Comparison of ENCODE assay signal across 28 mouse cellular contexts in genomic region chr14:57772157-57772815, GRCm38 (mm10). TPM values are rescaled to one million over a fixed set of nuclear protein-coding genes. Genes with fewer than 3 reads are reported as not detected.
DNase-seq lines count a peak whose midpoint lies in the region; ATAC-seq and TF ChIP-seq lines count a peak whose summit lies in the region.
"Had no signal": no experiment of that assay in that cellular context is flagged by ENCODE, and none has a peak within 500 bp of the region (broad histone marks: within the 10 kb centered on the region; RNA-seq: fewer than 3 reads in every experiment).

No protein-coding gene starts in this region.

- H3K4me2 ChIP-seq in hindbrain, postnatal 0 days (ENCODE audit: low read depth, low read length) = no peak overlapping the region
- H3K4me2 ChIP-seq in intestine, embryonic 15.5 days (replicated peaks) = no peak overlapping the region
- H3K4me2 ChIP-seq: forebrain, embryonic 12.5 days; hindbrain, embryonic 12.5 days; kidney, embryonic 15.5 days; liver, embryonic 12.5 days; lung, embryonic 15.5 days; midbrain, embryonic 13.5 days had no signal

- H3K9ac ChIP-seq in hindbrain, postnatal 0 days (replicated peaks; ENCODE audit: low read length) = no peak overlapping the region
- H3K9ac ChIP-seq in intestine, embryonic 15.5 days = no peak overlapping the region
- H3K9ac ChIP-seq: forebrain, embryonic 12.5 days; hindbrain, embryonic 12.5 days; kidney, embryonic 15.5 days; liver, embryonic 12.5 days; lung, embryonic 15.5 days; midbrain, embryonic 13.5 days had no signal

- TF ChIP-seq CTCF in hindbrain, postnatal 0 days (IDR thresholded peaks at IDR 0.05; ENCODE audit: low read depth) = no peak

- no peaks in the 10 kb centered on the region for H3K4me1 ChIP-seq in hindbrain, postnatal 0 days (ENCODE audit: insufficient read depth, low read length)
- no peaks in the 10 kb centered on the region for H3K4me1 ChIP-seq in intestine, embryonic 15.5 days (replicated peaks)
- H3K4me1 ChIP-seq: forebrain, embryonic 12.5 days; hindbrain, embryonic 12.5 days; kidney, embryonic 15.5 days; liver, embryonic 12.5 days; lung, embryonic 15.5 days; midbrain, embryonic 13.5 days had no signal

- H3K27ac ChIP-seq in hindbrain, postnatal 0 days = no peak overlapping the region
- no peak overlapping the region for H3K27ac ChIP-seq in intestine, embryonic 15.5 days
- H3K27ac ChIP-seq: forebrain, embryonic 12.5 days; hindbrain, embryonic 12.5 days; kidney, embryonic 15.5 days; liver, embryonic 12.5 days; lung, embryonic 15.5 days; midbrain, embryonic 13.5 days had no signal

- no peak overlapping the region for H3K4me3 ChIP-seq in hindbrain, postnatal 0 days (ENCODE audit: low read length)
- H3K4me3 ChIP-seq in intestine, embryonic 15.5 days (replicated peaks) = no peak overlapping the region
- H3K4me3 ChIP-seq: forebrain, embryonic 12.5 days; hindbrain, embryonic 12.5 days; kidney, embryonic 15.5 days; liver, embryonic 12.5 days; lung, embryonic 15.5 days; midbrain, embryonic 13.5 days; myocyte had no signal

- no peaks in the 10 kb centered on the region for H3K27me3 ChIP-seq in hindbrain, postnatal 0 days (ENCODE audit: insufficient read depth, low read length)
- no peaks in the 10 kb centered on the region for H3K27me3 ChIP-seq in intestine, embryonic 15.5 days (replicated peaks)
- H3K27me3 ChIP-seq: forebrain, embryonic 12.5 days; hindbrain, embryonic 12.5 days; kidney, embryonic 15.5 days; liver, embryonic 12.5 days; lung, embryonic 15.5 days; midbrain, embryonic 13.5 days had no signal

- no peaks in the 10 kb centered on the region for H3K9me3 ChIP-seq in hindbrain, postnatal 0 days (ENCODE audit: low read length)
- no peaks in the 10 kb centered on the region for H3K9me3 ChIP-seq in intestine, embryonic 15.5 days
- H3K9me3 ChIP-seq: G1E; hindbrain, embryonic 12.5 days; kidney, embryonic 15.5 days; liver, embryonic 12.5 days; lung, embryonic 15.5 days; midbrain, embryonic 13.5 days had no signal

- peak; percentile 75 for ATAC-seq in CD4-positive, CD25-positive, alpha-beta regulatory T cell, adult 4 months
- peak; percentile 89 for ATAC-seq in common myeloid progenitor, adult 5-6 weeks (replicated peaks; ENCODE audit: low read depth, poor library complexity, severe bottlenecking)
- ATAC-seq in monocyte, adult 5-6 weeks (replicated peaks; ENCODE audit: insufficient number of reproducible peaks, low FRiP score, low TSS enrichment, poor library complexity, severe bottlenecking) = peak; percentile 87
- no peak for ATAC-seq in hindbrain, postnatal 0 days
- no peak for ATAC-seq in intestine, embryonic 15.5 days
- ATAC-seq: intestine, embryonic 16.5 days; liver, embryonic 12.5 days; midbrain, embryonic 13.5 days had no signal

- 86% methylated on average over 6 of the region's 6 CpGs for WGBS in hindbrain, postnatal 0 days
- WGBS in intestine, embryonic 15.5 days = 76% methylated on average over 6 of the region's 6 CpGs

- DNase-seq in 416B (ENCODE audit: low read depth) = peak; percentile 62
- no peak for DNase-seq in lung, postnatal 25 days (ENCODE audit: low spot score)
- no peak for DNase-seq in hindbrain, postnatal 0 days (ENCODE audit: low spot score)
- DNase-seq in adrenal gland, postnatal 36 days = no peak
- DNase-seq: cerebellum, adult 9-10 months; gastrocnemius, postnatal 25 days; kidney, postnatal 4 days; retina, postnatal 1 day; thymus, postnatal 36 days had no signal

- H3K36me3 ChIP-seq in hindbrain, postnatal 0 days (ENCODE audit: insufficient read depth, low read length) = no peaks in the 10 kb centered on the region
- no peaks in the 10 kb centered on the region for H3K36me3 ChIP-seq in intestine, embryonic 15.5 days
- H3K36me3 ChIP-seq: forebrain, embryonic 12.5 days; G1E; hindbrain, embryonic 12.5 days; kidney, embryonic 15.5 days; liver, embryonic 12.5 days; lung, embryonic 15.5 days; midbrain, embryonic 13.5 days had no signal

RNA-seq across cellular contexts. Expression of gene Lats2, which starts 14.1 kb away (rescaled TPM):
- polyA plus RNA-seq in CD4-positive, CD25-positive, alpha-beta regulatory T cell, adult 4 months (2017; shearing (Covaris generic)) = 10 to 100 TPM; 25.6 to 25.8 TPM
- total RNA-seq in common myeloid progenitor, adult 5-6 weeks (2017) = 7.8 and 9.0 TPM in 2 replicates
- total RNA-seq in monocyte, adult 5-6 weeks (2017) = 68.5 to 76.5 TPM (median 75.4 TPM) in 3 replicates
- 6.4 and 14.1 TPM in 2 replicates for total RNA-seq in hindbrain, postnatal 0 days (2014; rRNA removed)
- 5.8 and 6.2 TPM in 2 replicates for polyA plus RNA-seq in hindbrain, postnatal 0 days (2015; fragmentation: Nextera tagmentation; extraction: Ambion mirVana)
- 16.2 and 16.9 TPM in 2 replicates for polyA plus RNA-seq in intestine, embryonic 15.5 days (2015; fragmentation: Nextera tagmentation; extraction: Ambion mirVana)
- 10 to 100 TPM; 51.6 to 59.1 TPM for total RNA-seq in adrenal gland, postnatal 36 days (2021)

RNA-seq across cellular contexts. Expression of gene Sap18, which starts 25.7 kb away (rescaled TPM):
- 100 to 1,000 TPM; 177 to 178 TPM for polyA plus RNA-seq in CD4-positive, CD25-positive, alpha-beta regulatory T cell, adult 4 months (2017; shearing (Covaris generic))
- 15.5 and 22.7 TPM in 2 replicates for total RNA-seq in common myeloid progenitor, adult 5-6 weeks (2017)
- total RNA-seq in monocyte, adult 5-6 weeks (2017) = 24.4 to 33.4 TPM (median 31.7 TPM) in 3 replicates
- total RNA-seq in hindbrain, postnatal 0 days (2014; rRNA removed) = 12.7 and 40.4 TPM in 2 replicates
- 32.5 and 36.4 TPM in 2 replicates for polyA plus RNA-seq in hindbrain, postnatal 0 days (2015; fragmentation: Nextera tagmentation; extraction: Ambion mirVana)
- polyA plus RNA-seq in intestine, embryonic 15.5 days (2015; fragmentation: Nextera tagmentation; extraction: Ambion mirVana) = 18.2 and 22.3 TPM in 2 replicates
- 10 to 100 TPM; 59.7 to 68.0 TPM for total RNA-seq in adrenal gland, postnatal 36 days (2021)

RNA-seq across cellular contexts. Expression of gene Gm49361, which starts 26.4 kb away (rescaled TPM):
- polyA plus RNA-seq in CD4-positive, CD25-positive, alpha-beta regulatory T cell, adult 4 months (2017; shearing (Covaris generic)) = not detected
- not detected in 2 replicates for total RNA-seq in common myeloid progenitor, adult 5-6 weeks (2017)
- total RNA-seq in monocyte, adult 5-6 weeks (2017) = 0.58 TPM in 1 of 3 replicates, not detected in the others
- 0.16 and 6.4 TPM in 2 replicates for total RNA-seq in hindbrain, postnatal 0 days (2014; rRNA removed)
- not detected in 2 replicates for polyA plus RNA-seq in hindbrain, postnatal 0 days (2015; fragmentation: Nextera tagmentation; extraction: Ambion mirVana)
- polyA plus RNA-seq in intestine, embryonic 15.5 days (2015; fragmentation: Nextera tagmentation; extraction: Ambion mirVana) = 0.05 TPM in 1 of 2 replicates, not detected in the other
- total RNA-seq in adrenal gland, postnatal 36 days (2021) = 1 to 10 TPM; 1.9 to 2.2 TPM
- total RNA-seq: G1E; layer of hippocampus, postnatal 10 days had no signal
- polyA plus RNA-seq: C2C12; cortical plate, adult 2 months; embryonic facial prominence, embryonic 11.5 days; forebrain, embryonic 12.5 days; G1E; heart, postnatal 0 days; hindbrain, embryonic 12.5 days; intestine, embryonic 16.5 days; kidney, embryonic 15.5 days; limb, embryonic 11.5 days; liver, embryonic 12.5 days; lung, embryonic 15.5 days; midbrain, embryonic 13.5 days; myocyte had no signal

RNA-seq across cellular contexts. Expression of gene Ska3, which starts 53.7 kb away (rescaled TPM):
- polyA plus RNA-seq in CD4-positive, CD25-positive, alpha-beta regulatory T cell, adult 4 months (2017; shearing (Covaris generic)) = 1 to 10 TPM; 1.7 to 4.1 TPM
- 24.1 and 40.2 TPM in 2 replicates for total RNA-seq in common myeloid progenitor, adult 5-6 weeks (2017)
- 0.53 to 4.5 TPM (median 0.97 TPM) in 3 replicates for total RNA-seq in monocyte, adult 5-6 weeks (2017)
- 8.3 and 8.9 TPM in 2 replicates for total RNA-seq in hindbrain, postnatal 0 days (2014; rRNA removed)
- polyA plus RNA-seq in hindbrain, postnatal 0 days (2015; fragmentation: Nextera tagmentation; extraction: Ambion mirVana) = 6.6 and 9.2 TPM in 2 replicates
- polyA plus RNA-seq in intestine, embryonic 15.5 days (2015; fragmentation: Nextera tagmentation; extraction: Ambion mirVana) = 27.2 and 30.8 TPM in 2 replicates
- total RNA-seq in adrenal gland, postnatal 36 days (2021) = 1 to 10 TPM in 1 of 2 experiments, under 1 TPM in 1; 0.82 to 1.5 TPM

RNA-seq across cellular contexts. Expression of gene Mrpl57, which starts 53.7 kb away (rescaled TPM):
- 10 to 100 TPM; 74.0 to 89.4 TPM for polyA plus RNA-seq in CD4-positive, CD25-positive, alpha-beta regulatory T cell, adult 4 months (2017; shearing (Covaris generic))
- total RNA-seq in common myeloid progenitor, adult 5-6 weeks (2017) = 55.2 and 62.9 TPM in 2 replicates
- total RNA-seq in monocyte, adult 5-6 weeks (2017) = 28.3 to 83.7 TPM (median 43.6 TPM) in 3 replicates
- total RNA-seq in hindbrain, postnatal 0 days (2014; rRNA removed) = 73.8 and 89.8 TPM in 2 replicates
- 209 and 216 TPM in 2 replicates for polyA plus RNA-seq in hindbrain, postnatal 0 days (2015; fragmentation: Nextera tagmentation; extraction: Ambion mirVana)
- polyA plus RNA-seq in intestine, embryonic 15.5 days (2015; fragmentation: Nextera tagmentation; extraction: Ambion mirVana) = 177 and 197 TPM in 2 replicates
- 100 to 1,000 TPM; 104 to 128 TPM for total RNA-seq in adrenal gland, postnatal 36 days (2021)

Comparison
In these comparisons a context has a peak if more than half of its experiments do, and no peak if none do; other contexts are left out.
1. ATAC-seq: peak in CD4-positive, CD25-positive, alpha-beta regulatory T cell, adult 4 months (single experiment), common myeloid progenitor, adult 5-6 weeks (single experiment) and monocyte, adult 5-6 weeks (single experiment); none in hindbrain, postnatal 0 days (single experiment) and intestine, embryonic 15.5 days (single experiment).